Mouse (Mus musculus) MEL (cell line): ENCODE measurements around the gene Mybpc3.

Experiments used
- CTCF ChIP-seq, 3 experiments: IDR thresholded peaks in 2 of 3; conservative IDR thresholded peaks in 1 of 3; 2 replicates each; pipeline ENCODE4 v1.5.1; 2011 to 2012; ENCODE audit warnings: low read length in 3 of 3, low read depth in 2 of 3, mild to moderate bottlenecking in 2 of 3, improper control_type of control experiment in 1 of 3, inconsistent platforms in 1 of 3, mixed read lengths in 1 of 3, moderate library complexity in 1 of 3; ENCODE audit not compliant: control insufficient read depth in 1 of 3, insufficient read depth in 1 of 3, poor library complexity in 1 of 3, severe bottlenecking in 1 of 3
- E2F4 ChIP-seq: IDR thresholded peaks from 2 replicates; pipeline ENCODE4 v1.6.1; 2011; ENCODE audit warnings: low read depth, low read length, improper control_type of control experiment, borderline replicate concordance
- MYC ChIP-seq: IDR thresholded peaks from 2 replicates; pipeline ENCODE4 v1.6.1; 2011; ENCODE audit warnings: low read depth, mild to moderate bottlenecking, low read length, improper control_type of control experiment, moderate library complexity
- POLR2A ChIP-seq, 2 experiments: IDR thresholded peaks; 2 replicates each; pipeline ENCODE4 v1.6.1; 2011 to 2012; ENCODE audit warnings: low read length in 2 of 2, mild to moderate bottlenecking in 2 of 2, control low read depth in 1 of 2, improper control_type of control experiment in 1 of 2, low read depth in 1 of 2, moderate library complexity in 1 of 2; ENCODE audit not compliant: control insufficient read depth in 1 of 2, insufficient read depth in 1 of 2, poor library complexity in 1 of 2
- POLR2AphosphoS5 ChIP-seq: IDR thresholded peaks from 2 replicates; pipeline ENCODE4 v1.6.1; 2012; ENCODE audit warnings: low read depth, borderline replicate concordance, mild to moderate bottlenecking, inconsistent platforms, low read length, moderate library complexity, mixed read lengths
- SIN3A ChIP-seq: IDR thresholded peaks from 2 replicates; pipeline ENCODE4 v1.6.1; 2012; ENCODE audit warnings: low read length, improper control_type of control experiment, inconsistent platforms
- USF1 ChIP-seq: IDR thresholded peaks from 2 replicates; pipeline ENCODE4 v1.6.1; 2014; ENCODE audit warnings: low read depth, mild to moderate bottlenecking, inconsistent platforms, low read length, improper control_type of control experiment, moderate library complexity
- ZC3H11A ChIP-seq: IDR thresholded peaks from 2 replicates; pipeline ENCODE4 v1.6.1; 2012; ENCODE audit warnings: low read depth, mild to moderate bottlenecking, inconsistent platforms, low read length, improper control_type of control experiment
- ZNF384 ChIP-seq: IDR thresholded peaks from 2 replicates; pipeline ENCODE4 v1.6.1; 2012; ENCODE audit warnings: low read depth, mild to moderate bottlenecking, inconsistent platforms, low read length, improper control_type of control experiment

GRCm38 (mm10) chr2:91179825-91180224, 61.9 kb downstream of the Mybpc3 start:
- TF ChIP-seq POLR2A (IDR thresholded peaks at IDR 0.05; ENCODE audit: control insufficient read depth in 1 of 2, insufficient read depth in 1 of 2, low read depth in 1 of 2, low read length in 2 of 2, poor library complexity in 1 of 2) (no peak), ZNF384 (no peak), SIN3A (no peak), POLR2AphosphoS5 (no peak), MYC (no peak), E2F4 (no peak), CTCF (IDR thresholded peaks at IDR 0.05 in 2 of 3, conservative IDR thresholded peaks at IDR 0.05 in 1 of 3; ENCODE audit: control insufficient read depth in 1 of 3, insufficient read depth in 1 of 3, low read depth in 2 of 3, low read length in 3 of 3, poor library complexity in 1 of 3, severe bottlenecking in 1 of 3) (no peak), USF1 (no peak), ZC3H11A (no peak)
